Mouse (Mus musculus): Measurements from ENCODE around the gene Setd1b. TPM values are rescaled to one million over a fixed set of nuclear protein-coding genes. Genes with fewer than 3 reads are reported as not detected.

Gene Setd1b
- polyA plus RNA-seq, 1 experiment from 2014 or later, result 8.4 TPM

DNA sequence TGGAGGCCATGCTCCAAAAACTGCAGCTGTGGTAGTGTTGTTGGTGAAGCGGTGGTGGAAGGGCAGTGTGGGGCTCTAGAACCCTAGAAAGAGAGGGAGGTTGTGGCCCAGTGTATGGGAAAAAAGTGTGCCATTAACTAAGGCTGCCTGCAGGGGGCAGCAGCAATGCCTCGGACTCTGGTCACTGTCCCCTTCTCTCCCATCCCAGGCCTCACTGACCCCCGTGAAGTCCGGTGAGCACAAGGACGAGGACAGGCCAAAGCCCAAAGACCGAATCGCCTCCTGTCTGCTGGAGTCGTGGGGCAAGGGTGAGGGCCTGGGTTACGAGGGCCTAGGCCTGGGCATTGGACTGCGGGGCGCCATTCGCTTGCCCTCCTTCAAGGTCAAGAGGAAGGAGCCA, 14.8 kb downstream of the Setd1b start:
- no peak for ATAC-seq (ENCODE audit: low FRiP score, low TSS enrichment)
- Histone ChIP-seq H3K27me3 (ENCODE audit: insufficient read depth, low read length) (no peaks in the 10 kb centered on the region), H3K4me1 (ENCODE audit: insufficient read depth, low read length) (no peaks in the 10 kb centered on the region), H3K9ac (replicated peaks; ENCODE audit: low read length) (no peak overlapping the region), H3K4me2 (replicated peaks; ENCODE audit: low read depth, low read length) (no peak overlapping the region), H3K4me3 (ENCODE audit: low read length) (no peak overlapping the region), H3K9me3 (ENCODE audit: low read length) (no peaks in the 10 kb centered on the region), H3K27ac (ENCODE audit: low read length) (no peak overlapping the region), H3K36me3 (ENCODE audit: insufficient read depth, low read length) (peaks cover 80% of the 10 kb centered on the region)
- 86% methylated on average over 12 of the region's 12 CpGs for WGBS

DNA sequence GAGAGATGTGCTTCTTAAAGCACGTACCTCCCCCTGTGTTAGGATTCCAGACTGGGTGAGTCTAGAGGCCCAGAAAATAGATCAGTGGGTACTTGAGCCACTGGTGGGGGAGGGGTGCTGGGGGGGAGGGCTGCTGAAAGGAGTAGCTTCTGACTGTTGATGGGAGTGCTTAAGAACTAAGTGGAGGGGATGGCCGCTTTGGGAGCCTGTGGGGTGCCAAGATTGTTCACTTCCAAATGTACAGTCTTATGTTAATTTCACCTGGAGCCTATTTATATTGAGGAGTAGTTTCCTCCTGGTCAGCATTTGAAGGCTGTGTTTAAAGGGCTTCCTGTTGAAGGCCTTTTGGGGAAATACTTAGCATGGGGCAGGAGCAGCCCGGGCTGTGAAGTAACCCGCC, 16.0 kb downstream of the Setd1b start:
- WGBS, result 90% methylated on average over 4 of the region's 4 CpGs

DNA sequence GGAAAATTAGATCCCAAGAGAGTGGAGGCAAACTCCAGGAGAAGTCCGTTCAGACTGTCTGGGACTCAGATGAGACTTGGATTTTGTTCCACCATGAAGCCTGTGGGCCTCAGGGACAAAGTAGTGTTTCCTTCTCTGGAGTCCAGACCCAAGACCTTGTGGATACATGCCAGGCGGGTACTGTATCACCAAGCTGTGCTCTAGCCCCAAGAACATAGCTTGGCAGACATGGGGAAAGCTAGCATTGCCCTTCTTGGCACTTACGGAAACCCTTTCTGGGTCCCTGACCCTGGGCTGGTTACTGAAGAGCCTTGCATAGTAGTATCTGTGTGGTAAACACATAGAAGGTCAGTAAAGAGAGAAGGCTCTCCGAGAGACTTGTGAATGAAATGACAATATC, 17.5 kb downstream of the Setd1b start:
- no peak for ATAC-seq (ENCODE audit: low FRiP score, low TSS enrichment)
- 92% methylated on average over 4 of the region's 4 CpGs for WGBS
- Histone ChIP-seq H3K9me3 (ENCODE audit: low read length) (no peaks in the 10 kb centered on the region), H3K4me3 (ENCODE audit: low read length) (no peak overlapping the region), H3K9ac (replicated peaks; ENCODE audit: low read length) (no peak overlapping the region), H3K36me3 (ENCODE audit: insufficient read depth, low read length) (peaks cover 83% of the 10 kb centered on the region), H3K4me1 (ENCODE audit: insufficient read depth, low read length) (no peaks in the 10 kb centered on the region), H3K4me2 (replicated peaks; ENCODE audit: low read depth, low read length) (no peak overlapping the region), H3K27me3 (ENCODE audit: insufficient read depth, low read length) (no peaks in the 10 kb centered on the region), H3K27ac (ENCODE audit: low read length) (no peak overlapping the region)

More for the DNA sequence above, 16.0 kb downstream of the Setd1b start:
- no peak for ATAC-seq (ENCODE audit: low FRiP score, low TSS enrichment)
- H3K27me3 ChIP-seq (ENCODE audit: insufficient read depth, low read length), result no peaks in the 10 kb centered on the region
- H3K36me3 ChIP-seq (ENCODE audit: insufficient read depth, low read length), result peaks cover 81% of the 10 kb centered on the region
- no peaks in the 10 kb centered on the region for H3K4me1 ChIP-seq (ENCODE audit: insufficient read depth, low read length)
- H3K9me3 ChIP-seq (ENCODE audit: low read length), result no peaks in the 10 kb centered on the region
- no peak overlapping the region for H3K27ac ChIP-seq (ENCODE audit: low read length)
- no peak overlapping the region for H3K9ac ChIP-seq (replicated peaks; ENCODE audit: low read length)
- no peak overlapping the region for H3K4me2 ChIP-seq (replicated peaks; ENCODE audit: low read depth, low read length)
- no peak overlapping the region for H3K4me3 ChIP-seq (ENCODE audit: low read length)

DNA sequence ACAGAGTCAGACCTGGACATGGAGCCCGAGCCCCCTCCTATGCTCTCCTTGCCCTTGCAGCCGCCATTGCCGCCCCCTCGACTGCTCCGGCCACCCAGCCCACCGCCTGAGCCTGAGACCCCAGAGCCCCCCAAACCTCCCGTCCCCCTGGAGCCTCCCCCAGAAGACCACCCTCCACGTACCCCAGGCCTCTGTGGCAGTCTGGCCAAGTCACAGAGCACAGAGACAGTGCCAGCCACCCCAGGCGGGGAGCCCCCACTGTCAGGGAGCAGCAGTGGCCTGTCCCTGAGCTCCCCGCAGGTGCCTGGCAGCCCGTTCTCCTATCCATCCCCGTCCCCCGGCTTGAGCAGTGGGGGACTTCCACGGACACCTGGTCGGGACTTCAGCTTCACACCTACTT, 17.9 kb downstream of the Setd1b start:
- no peak overlapping the region for H3K4me2 ChIP-seq (replicated peaks; ENCODE audit: low read depth, low read length)
- no peak overlapping the region for H3K27ac ChIP-seq (ENCODE audit: low read length)
- H3K9me3 ChIP-seq (ENCODE audit: low read length), result no peaks in the 10 kb centered on the region
- ATAC-seq (ENCODE audit: low FRiP score, low TSS enrichment), result no peak
- H3K4me3 ChIP-seq (ENCODE audit: low read length), result no peak overlapping the region
- 96% methylated on average over 15 of the region's 15 CpGs for WGBS
- H3K27me3 ChIP-seq (ENCODE audit: insufficient read depth, low read length), result no peaks in the 10 kb centered on the region
- H3K36me3 ChIP-seq (ENCODE audit: insufficient read depth, low read length), result peaks cover 81% of the 10 kb centered on the region
- H3K9ac ChIP-seq (replicated peaks; ENCODE audit: low read length), result no peak overlapping the region
- H3K4me1 ChIP-seq (ENCODE audit: insufficient read depth, low read length), result no peaks in the 10 kb centered on the region

DNA sequence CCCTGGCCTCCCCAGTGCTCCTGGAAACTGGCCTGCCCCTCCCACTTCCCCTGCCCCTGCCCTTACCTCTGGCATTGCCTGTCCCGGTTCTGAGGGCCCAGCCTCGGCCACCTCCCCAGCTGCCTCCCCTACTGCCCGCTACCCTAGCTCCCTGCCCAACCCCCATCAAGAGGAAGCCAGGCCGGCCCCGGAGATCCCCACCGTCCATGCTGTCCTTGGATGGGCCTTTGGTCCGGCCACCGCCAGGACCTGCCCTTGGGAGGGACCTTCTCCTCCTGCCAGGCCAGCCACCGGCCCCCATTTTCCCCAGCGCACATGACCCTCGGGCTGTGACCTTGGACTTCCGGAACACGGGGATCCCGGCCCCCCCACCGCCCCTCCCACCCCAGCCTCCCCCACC, 18.3 kb downstream of the Setd1b start:
- Histone ChIP-seq H3K4me1 (ENCODE audit: insufficient read depth, low read length) (no peaks in the 10 kb centered on the region), H3K4me2 (replicated peaks; ENCODE audit: low read depth, low read length) (no peak overlapping the region), H3K27ac (ENCODE audit: low read length) (no peak overlapping the region), H3K4me3 (ENCODE audit: low read length) (no peak overlapping the region), H3K27me3 (ENCODE audit: insufficient read depth, low read length) (no peaks in the 10 kb centered on the region), H3K36me3 (ENCODE audit: insufficient read depth, low read length) (peaks cover 81% of the 10 kb centered on the region), H3K9me3 (ENCODE audit: low read length) (no peaks in the 10 kb centered on the region), H3K9ac (replicated peaks; ENCODE audit: low read length) (no peak overlapping the region)
- 89% methylated on average over 15 of the region's 15 CpGs for WGBS
- 0 out of 2 replicates have a peak, but pooled peaks have one; percentile 24 for ATAC-seq (ENCODE audit: low FRiP score, low TSS enrichment)

DNA sequence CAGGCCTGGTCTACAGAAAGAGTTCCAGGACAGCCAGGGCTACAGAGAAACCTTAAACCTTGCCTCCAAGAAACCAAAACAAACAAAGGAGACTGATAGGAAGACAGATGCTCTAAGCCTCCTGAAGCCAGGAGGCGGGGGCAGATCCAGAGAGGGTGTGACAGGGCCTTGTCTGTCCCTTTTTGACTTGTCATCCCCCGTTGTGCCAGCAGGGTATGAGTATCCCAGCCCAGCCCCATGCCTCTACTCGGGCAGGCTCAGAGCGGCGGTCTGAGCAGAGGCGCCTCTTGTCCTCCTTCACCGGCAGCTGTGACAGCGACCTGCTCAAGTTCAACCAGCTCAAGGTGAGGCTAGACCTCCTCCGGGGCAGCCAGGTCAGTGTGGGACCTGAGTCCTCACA, 20.9 kb downstream of the Setd1b start:
- Histone ChIP-seq H3K27me3 (ENCODE audit: insufficient read depth, low read length) (no peaks in the 10 kb centered on the region), H3K9me3 (ENCODE audit: low read length) (no peaks in the 10 kb centered on the region), H3K9ac (replicated peaks; ENCODE audit: low read length) (no peak overlapping the region), H3K27ac (ENCODE audit: low read length) (no peak overlapping the region), H3K4me1 (ENCODE audit: insufficient read depth, low read length) (0 out of 2 replicates have a peak, but pooled peaks cover 5% of the 10 kb centered on the region), H3K4me2 (replicated peaks; ENCODE audit: low read depth, low read length) (no peak overlapping the region), H3K4me3 (ENCODE audit: low read length) (no peak overlapping the region), H3K36me3 (ENCODE audit: insufficient read depth, low read length) (peaks cover 80% of the 10 kb centered on the region)
- ATAC-seq (ENCODE audit: low FRiP score, low TSS enrichment), result peak; percentile 37; the same call in 1 of the 2 replicates
- 68% methylated on average over 9 of the region's 9 CpGs for WGBS

DNA sequence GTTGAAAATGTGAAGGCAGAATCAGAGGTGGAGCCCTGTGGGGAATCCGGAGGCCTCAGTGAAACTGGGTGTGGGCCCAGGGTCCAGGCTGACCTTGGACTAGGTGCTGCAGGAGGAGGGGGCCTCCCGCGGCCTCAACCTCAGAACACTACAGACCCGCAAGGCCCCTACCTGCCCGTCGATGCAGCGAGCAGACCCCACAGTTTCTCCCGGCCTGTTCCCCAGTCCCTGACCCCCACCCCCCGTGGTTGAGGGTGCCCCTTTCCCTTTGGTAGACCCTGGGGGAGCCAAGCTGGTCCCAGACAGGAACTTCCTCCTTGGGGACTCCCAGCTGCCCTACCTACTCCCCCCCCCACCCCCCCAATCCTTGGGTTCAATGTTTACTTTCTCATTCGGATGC, 24.4 kb downstream of the Setd1b start:
- H3K4me3 ChIP-seq (ENCODE audit: low read length), result no peak overlapping the region
- no peaks in the 10 kb centered on the region for H3K27me3 ChIP-seq (ENCODE audit: insufficient read depth, low read length)
- no peak overlapping the region for H3K27ac ChIP-seq (ENCODE audit: low read length)
- H3K9ac ChIP-seq (replicated peaks; ENCODE audit: low read length), result no peak overlapping the region
- 85% methylated on average over 10 of the region's 10 CpGs for WGBS
- no peak overlapping the region for H3K4me2 ChIP-seq (replicated peaks; ENCODE audit: low read depth, low read length)
- no peaks in the 10 kb centered on the region for H3K9me3 ChIP-seq (ENCODE audit: low read length)
- ATAC-seq (ENCODE audit: low FRiP score, low TSS enrichment), result no peak
- peaks cover 29% of the 10 kb centered on the region for H3K4me1 ChIP-seq (ENCODE audit: insufficient read depth, low read length)
- peaks cover 46% of the 10 kb centered on the region for H3K36me3 ChIP-seq (ENCODE audit: insufficient read depth, low read length)

DNA sequence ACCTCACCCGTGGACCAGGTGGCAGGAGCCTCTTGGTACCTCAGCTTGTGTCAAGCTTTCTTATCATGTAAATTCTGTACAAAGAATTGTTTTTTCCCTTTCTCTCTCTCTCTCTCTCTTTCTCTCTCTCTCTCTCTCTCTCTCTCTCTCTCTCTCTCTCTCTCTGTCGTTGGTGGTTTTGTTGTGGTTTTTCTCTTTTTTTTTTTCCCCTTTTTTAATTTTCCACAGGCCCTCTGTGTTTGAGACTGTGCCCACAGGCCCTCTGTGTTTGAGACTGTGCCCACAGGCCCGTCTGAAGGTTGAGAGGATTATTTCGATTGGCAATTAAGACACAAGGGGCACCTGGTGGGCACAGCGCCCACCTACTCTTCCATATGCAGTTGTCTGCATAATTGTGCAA, 25.6 kb downstream of the Setd1b start:
- Histone ChIP-seq H3K36me3 (ENCODE audit: insufficient read depth, low read length) (peaks cover 34% of the 10 kb centered on the region), H3K9ac (replicated peaks; ENCODE audit: low read length) (no peak overlapping the region), H3K27me3 (ENCODE audit: insufficient read depth, low read length) (no peaks in the 10 kb centered on the region), H3K27ac (ENCODE audit: low read length) (no peak overlapping the region), H3K4me1 (ENCODE audit: insufficient read depth, low read length) (peaks cover 35% of the 10 kb centered on the region), H3K4me2 (replicated peaks; ENCODE audit: low read depth, low read length) (no peak overlapping the region), H3K9me3 (ENCODE audit: low read length) (no peaks in the 10 kb centered on the region), H3K4me3 (ENCODE audit: low read length) (no peak overlapping the region)
- WGBS, result 66% methylated on average over 5 of the region's 5 CpGs
- ATAC-seq (ENCODE audit: low FRiP score, low TSS enrichment), result no peak

DNA sequence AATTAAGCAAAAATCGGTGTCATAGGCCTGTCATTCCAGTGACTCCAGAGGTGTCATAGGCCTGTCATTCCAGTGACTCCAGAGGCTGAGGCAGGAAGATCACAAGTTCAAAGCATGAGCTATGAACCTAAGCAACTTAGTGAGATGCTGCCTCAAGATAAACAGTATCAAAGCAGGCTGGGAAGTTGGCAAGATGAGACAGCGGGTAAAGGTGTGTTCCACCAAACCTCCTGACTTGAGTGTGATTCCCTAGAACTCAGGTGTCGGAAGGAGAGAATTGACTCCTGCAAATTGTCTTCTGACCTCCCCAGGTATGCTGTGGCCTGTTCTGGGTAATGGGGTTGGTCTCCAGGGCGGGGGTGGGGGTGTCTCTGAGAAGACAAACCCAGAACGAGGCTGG, 27.3 kb downstream of the Setd1b start, which contains the start of gene Psmd9:
Gene Psmd9, plus strand, starts transcription at position 130 of the 400 bp plus-strand sequence.
- H3K4me2 ChIP-seq (replicated peaks; ENCODE audit: low read depth, low read length), result no peak within 1 kb of the TSS
- H3K4me1 ChIP-seq (ENCODE audit: insufficient read depth, low read length), result peaks cover 35% of the 10 kb centered on the region
- WGBS, result 75% methylated on average over 5 of the region's 5 CpGs
- H3K9me3 ChIP-seq (ENCODE audit: low read length), result no peaks in the 10 kb centered on the region
- no peak within 1 kb of the TSS for H3K9ac ChIP-seq (replicated peaks; ENCODE audit: low read length)
- no peak for ATAC-seq (ENCODE audit: low FRiP score, low TSS enrichment)
- H3K36me3 ChIP-seq (ENCODE audit: insufficient read depth, low read length), result peaks cover 18% of the 10 kb centered on the region
- no peaks in the 10 kb centered on the region for H3K27me3 ChIP-seq (ENCODE audit: insufficient read depth, low read length)
- H3K4me3 ChIP-seq (ENCODE audit: low read length), result no peak within 1 kb of the TSS
- H3K27ac ChIP-seq (ENCODE audit: low read length), result peak within 1 kb of the TSS; percentile 12; the same call in 1 of the 2 replicates

DNA sequence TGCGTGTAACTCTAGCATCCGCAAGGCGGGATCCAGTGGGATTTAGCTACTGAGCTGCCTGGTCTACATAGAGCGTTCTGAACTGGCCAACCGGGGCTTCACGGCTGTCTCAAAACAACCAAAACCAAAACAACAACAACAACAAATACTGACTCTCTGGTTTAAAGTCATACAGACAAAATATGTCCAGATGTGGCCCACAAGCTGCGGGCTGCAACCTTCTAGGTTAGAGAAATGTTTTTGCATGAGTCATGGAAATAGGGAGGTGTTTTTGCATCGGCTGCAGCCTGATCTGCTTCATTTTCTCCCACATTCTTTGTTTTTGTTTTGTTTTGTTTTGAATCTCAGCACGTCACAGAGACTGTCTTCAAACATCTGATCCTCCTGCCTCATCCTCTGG, 28.4 kb downstream of the Setd1b start:
- no peak overlapping the region; the same call in 1 of the 2 replicates for H3K27ac ChIP-seq (ENCODE audit: low read length)
- no peak overlapping the region for H3K4me3 ChIP-seq (ENCODE audit: low read length)
- no peak overlapping the region for H3K9ac ChIP-seq (replicated peaks; ENCODE audit: low read length)
- H3K27me3 ChIP-seq (ENCODE audit: insufficient read depth, low read length), result no peaks in the 10 kb centered on the region
- no peak for ATAC-seq (ENCODE audit: low FRiP score, low TSS enrichment)
- peaks cover 14% of the 10 kb centered on the region for H3K36me3 ChIP-seq (ENCODE audit: insufficient read depth, low read length)
- 56% methylated on average over 9 of the region's 9 CpGs for WGBS
- no peak overlapping the region for H3K4me2 ChIP-seq (replicated peaks; ENCODE audit: low read depth, low read length)
- H3K4me1 ChIP-seq (ENCODE audit: insufficient read depth, low read length), result peaks cover 35% of the 10 kb centered on the region
- no peaks in the 10 kb centered on the region for H3K9me3 ChIP-seq (ENCODE audit: low read length)

Data from kidney, embryonic 16.5 days (tissue).